Mouse (Mus musculus) hindbrain, embryonic 14.5 days (tissue): ENCODE results near the gene Zfp106. TPM values are rescaled to one million over a fixed set of nuclear protein-coding genes. Genes with fewer than 3 reads are reported as not detected.
A peak's percentile ranks its signal among the peaks of the same experiment; 100 is the strongest.

Experiments
- ATAC-seq: fragments of 200-750 bp; cut with Nextera tagmentation; 2 replicates; pipeline ENCODE4 v1.8.0; 2017; ENCODE audit warnings: moderate number of reproducible peaks, mild to moderate bottlenecking, moderate TSS enrichment, moderate library complexity; ENCODE audit not compliant: low FRiP score
- DNase-seq: peaks from one replicate; pipeline ENCODE4 v3.0.0-alpha.2; 2015; ENCODE audit warnings: low spot score
- H3K27ac ChIP-seq: fragments of 300-500 bp; sonication (generic); 2 replicates; pipeline ENCODE4 v1.5.1; 2014; ENCODE audit warnings: mild to moderate bottlenecking, moderate library complexity
- H3K27me3 ChIP-seq: fragments of 300-500 bp; sonication (generic); 2 replicates; pipeline ENCODE4 v1.6.1; 2014; ENCODE audit warnings: mild to moderate bottlenecking, low read length, mixed read lengths; ENCODE audit not compliant: control insufficient read depth, insufficient read depth
- H3K36me3 ChIP-seq: fragments of 300-500 bp; sonication (generic); replicated peaks from 2 replicates; pipeline ENCODE4 v1.6.1; 2014; ENCODE audit not compliant: control insufficient read depth, insufficient read depth
- H3K4me1 ChIP-seq: fragments of 300-500 bp; sonication (generic); replicated peaks from 2 replicates; pipeline ENCODE4 v1.6.1; 2014; ENCODE audit warnings: antibody characterized with exemption, low read length, mixed read lengths; ENCODE audit not compliant: control insufficient read depth, insufficient read depth
- H3K4me2 ChIP-seq: fragments of 300-500 bp; sonication (generic); replicated peaks from 2 replicates; pipeline ENCODE4 v1.6.1; 2014; ENCODE audit warnings: mild to moderate bottlenecking, moderate library complexity
- H3K4me3 ChIP-seq: fragments of 300-500 bp; sonication (generic); replicated peaks from 2 replicates; pipeline ENCODE4 v1.5.1; 2014; ENCODE audit warnings: mild to moderate bottlenecking, low read length
- H3K9ac ChIP-seq: fragments of 300-500 bp; sonication (generic); 2 replicates; pipeline ENCODE4 v1.6.1; 2014
- H3K9me3 ChIP-seq: fragments of 300-500 bp; sonication (generic); 2 replicates; pipeline ENCODE4 v1.6.1; 2016; ENCODE audit warnings: low read length; ENCODE audit not compliant: control insufficient read depth
- WGBS: fragments of 180-500 bp; shearing (Covaris S2); extraction: QIAGEN DNeasy Blood & Tissue Kit; methylation state at CpG from one replicate; pipeline ENCODE4 v1.1.7; 2014; 5-methylcytosine and 5-hydroxymethylcytosine counted together
- polyA plus RNA-seq: library from polyadenylated mRNA; unstranded; fragments of >200 nt; fragmentation: Nextera tagmentation; extraction: Ambion mirVana; gene quantifications from 2 replicates; pipeline ENCODE4 v1.2.1, GENCODE M21; 2014

Zfp106 gene
- polyA plus RNA-seq: 46.4 and 48.0 TPM in 2 replicates

DNA sequence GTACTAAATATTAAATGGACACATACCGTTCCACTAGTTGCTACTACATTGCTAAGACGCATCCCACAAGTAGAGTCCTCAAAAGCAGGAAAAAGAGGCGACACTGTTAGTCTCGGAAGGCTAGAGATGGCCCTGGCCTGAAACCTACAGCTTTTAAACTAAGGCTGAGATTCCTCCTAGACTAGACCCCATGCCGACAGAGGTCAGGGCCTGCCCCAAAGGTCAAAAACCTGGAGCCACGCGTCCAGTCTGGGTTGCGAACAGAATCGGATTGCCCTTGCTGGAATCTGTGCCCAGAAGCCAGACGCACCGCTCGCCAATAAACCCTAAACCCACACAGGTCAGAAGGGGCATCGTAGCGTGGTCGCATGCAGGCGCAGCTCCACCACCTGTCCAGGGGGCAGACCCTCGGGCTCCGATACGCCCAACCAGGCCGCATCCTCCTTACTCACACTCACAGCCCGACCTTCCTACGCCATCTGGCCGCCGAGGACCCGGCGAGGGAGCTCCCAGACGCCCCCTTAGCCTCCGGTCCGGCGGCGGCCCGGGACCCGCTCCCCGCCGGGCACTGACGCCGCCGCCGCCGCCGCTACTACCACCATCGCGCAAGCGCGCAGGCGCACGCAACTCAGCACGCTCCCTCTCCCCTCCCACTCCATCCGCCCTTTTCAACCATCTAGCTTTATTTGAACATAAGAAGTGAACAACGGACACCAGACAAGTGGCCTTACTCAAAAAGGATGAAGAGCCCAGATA, at the start of gene Zfp106:
TSS of gene Zfp106 (minus strand) at position 609 of the 756 bp plus-strand sequence.
- Histone ChIP-seq H3K9ac (peak within 1 kb of the TSS; percentile 94), H3K36me3 (no peaks in the 10 kb centered on the region), H3K27me3 (no peaks in the 10 kb centered on the region), H3K4me2 (peak within 1 kb of the TSS; percentile 72), H3K9me3 (no peaks in the 10 kb centered on the region), H3K4me1 (peaks cover 12% of the 10 kb centered on the region), H3K27ac (peak within 1 kb of the TSS; percentile 60; the same call in 1 of the 2 replicates), H3K4me3 (peak within 1 kb of the TSS; percentile 84)
- ATAC-seq (peak; percentile 88), DNase-seq (peak; percentile 91)
- WGBS: under 1% methylated on average over 50 of the region's 50 CpGs

DNA sequence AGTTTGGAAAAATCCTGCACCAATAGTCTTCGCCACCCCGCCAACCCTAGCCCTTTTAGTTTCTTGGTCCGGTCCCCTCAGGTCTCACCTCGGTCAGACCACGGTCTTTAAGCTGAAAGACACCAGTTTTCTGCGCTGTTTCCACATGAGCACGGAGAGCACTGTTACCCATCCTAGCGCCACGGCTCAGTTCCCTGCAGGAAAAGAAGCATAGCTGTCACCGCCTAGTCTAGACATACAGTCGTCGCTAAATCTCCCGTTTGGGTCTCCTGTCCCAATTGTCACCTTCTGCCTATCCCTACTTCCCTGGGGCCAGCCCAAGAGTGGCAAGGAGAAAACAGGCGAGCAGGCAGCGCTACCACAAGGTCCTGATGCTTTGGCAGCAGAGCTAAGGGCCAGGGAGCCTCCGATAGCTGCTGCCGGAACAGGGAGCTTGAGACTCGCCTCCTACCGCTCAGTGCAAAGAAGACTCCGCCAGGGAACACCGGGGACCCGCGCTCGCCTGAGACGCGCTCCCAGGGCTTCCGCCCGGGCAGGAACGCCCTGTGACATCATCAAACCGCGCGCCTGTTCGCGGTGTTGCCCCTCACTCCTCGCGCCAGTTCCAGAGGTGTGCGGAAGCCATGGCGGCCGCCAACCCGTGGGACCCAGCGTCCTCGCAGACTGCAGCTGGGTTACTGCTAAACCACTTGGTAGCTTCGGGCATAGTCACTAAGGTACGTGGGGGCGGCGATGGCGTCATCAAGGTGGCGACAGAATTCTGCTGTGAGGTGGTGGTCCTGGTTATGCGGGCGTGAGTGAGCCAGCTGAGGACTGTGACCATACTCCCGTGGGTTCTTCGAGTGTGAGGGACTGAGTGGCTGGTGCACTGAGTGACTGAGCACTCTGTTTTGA, 45.4 kb upstream of the Zfp106 start, which contains the start of the genes Haus2 and Lrrc57:
TSS of gene Haus2 (plus strand) at position 554 of the 894 bp plus-strand sequence.
TSS of gene Lrrc57 (minus strand) at position 691 of the 894 bp plus-strand sequence.
- Histone ChIP-seq H3K9ac (peak within 1 kb of the TSS; percentile 88), H3K4me2 (peak within 1 kb of the TSS; percentile 83), H3K36me3 (peaks cover 36% of the 10 kb centered on the region), H3K4me3 (peak within 1 kb of the TSS; percentile 59), H3K9me3 (no peaks in the 10 kb centered on the region), H3K4me1 (peaks cover 17% of the 10 kb centered on the region), H3K27me3 (no peaks in the 10 kb centered on the region), H3K27ac (peak within 1 kb of the TSS; percentile 86)
- peak; percentile 96 for ATAC-seq
- peak; percentile 92 for DNase-seq
- under 1% methylated on average over 52 of the region's 52 CpGs for WGBS

DNA sequence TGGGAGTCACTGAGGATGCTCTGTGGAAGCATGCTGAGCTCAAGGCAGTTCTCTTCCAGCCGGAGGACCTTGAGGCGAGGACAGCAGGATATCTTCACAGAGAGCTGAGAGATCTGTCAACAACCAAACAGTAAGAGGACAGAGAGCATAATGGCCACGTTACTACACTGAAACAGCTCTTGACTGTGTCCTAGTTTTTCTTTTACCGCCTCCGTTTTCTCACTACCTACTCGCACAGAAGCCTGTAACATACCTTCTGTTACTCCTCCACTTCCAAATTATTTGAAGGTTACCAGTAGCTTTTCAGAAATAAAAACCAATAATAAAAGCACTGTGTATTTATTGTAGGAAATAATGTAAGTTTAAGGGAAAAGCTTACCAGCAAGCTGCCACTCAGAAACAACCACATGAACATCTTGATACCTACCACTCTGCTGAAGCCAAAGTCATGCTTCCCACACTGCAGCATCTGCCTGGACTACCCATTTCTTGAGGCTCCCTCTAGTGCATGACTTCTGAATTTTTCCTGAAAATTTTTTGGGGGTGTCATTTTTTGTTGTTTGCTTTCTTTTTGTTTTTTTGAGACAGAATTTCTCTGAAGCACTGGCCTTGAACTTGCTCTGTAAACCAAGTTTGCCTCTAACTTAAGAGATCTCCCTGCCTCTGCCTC, 42.5 kb upstream of the Zfp106 start:
- no peaks in the 10 kb centered on the region for H3K27me3 ChIP-seq
- no peak overlapping the region for H3K4me2 ChIP-seq
- H3K27ac ChIP-seq: no peak overlapping the region
- ATAC-seq (no peak), DNase-seq (no peak)
- no peaks in the 10 kb centered on the region for H3K9me3 ChIP-seq
- no peak overlapping the region for H3K4me3 ChIP-seq
- peaks cover 17% of the 10 kb centered on the region for H3K4me1 ChIP-seq
- WGBS: 92% methylated on average over 6 of the region's 6 CpGs
- peaks cover 45% of the 10 kb centered on the region for H3K36me3 ChIP-seq
- H3K9ac ChIP-seq: no peak overlapping the region

DNA sequence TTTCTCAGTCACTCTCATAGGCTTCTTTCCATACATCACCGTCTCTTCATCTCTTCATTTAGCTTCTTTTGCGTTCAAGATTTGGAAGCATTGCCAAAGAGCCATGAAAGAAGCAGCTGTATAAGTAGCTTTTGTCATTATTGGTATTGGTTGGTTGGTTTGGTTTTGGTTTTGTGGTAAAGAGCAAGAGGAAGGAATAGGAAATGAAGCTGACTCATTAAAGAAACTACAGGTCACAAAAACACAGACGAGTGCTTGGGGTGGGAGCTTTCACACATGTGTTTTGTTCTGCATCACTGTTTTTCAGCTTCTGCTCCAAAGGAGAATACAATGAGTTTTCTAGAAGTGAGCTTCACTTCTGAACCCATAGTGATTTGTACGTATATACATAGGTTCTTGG, 35.9 kb upstream of the Zfp106 start:
- 93% methylated on average over 4 of the region's 4 CpGs for WGBS
- Histone ChIP-seq H3K4me3 (no peak overlapping the region), H3K4me2 (no peak overlapping the region), H3K27me3 (no peaks in the 10 kb centered on the region), H3K27ac (no peak overlapping the region), H3K9ac (no peak overlapping the region), H3K36me3 (peaks cover 88% of the 10 kb centered on the region), H3K4me1 (no peaks in the 10 kb centered on the region), H3K9me3 (no peaks in the 10 kb centered on the region)
- ATAC-seq (no peak), DNase-seq (no peak)

DNA sequence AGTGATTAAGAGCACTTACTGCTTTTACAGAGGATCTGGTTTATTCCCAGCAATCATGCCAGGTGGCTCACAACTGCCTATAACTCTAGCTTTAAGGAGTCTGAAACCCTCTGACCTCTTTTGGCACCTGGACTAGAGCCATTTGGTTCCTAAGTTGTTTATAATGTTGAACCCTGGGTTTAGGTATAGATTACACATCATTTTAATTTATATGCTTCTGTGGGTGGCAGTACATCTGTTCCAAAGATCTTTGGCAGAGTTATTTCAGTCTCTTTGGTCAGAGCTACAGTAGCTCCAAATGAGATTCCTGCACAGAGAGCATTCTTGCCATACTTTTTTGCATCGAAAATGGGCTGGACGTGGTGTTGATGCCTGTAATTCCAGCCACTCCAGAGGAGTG, 34.1 kb upstream of the Zfp106 start:
- Histone ChIP-seq H3K4me1 (no peaks in the 10 kb centered on the region), H3K27ac (no peak overlapping the region), H3K9ac (no peak overlapping the region), H3K36me3 (peaks cover 86% of the 10 kb centered on the region), H3K27me3 (no peaks in the 10 kb centered on the region), H3K9me3 (no peaks in the 10 kb centered on the region), H3K4me2 (no peak overlapping the region), H3K4me3 (no peak overlapping the region)
- WGBS: 94% methylated on average over 2 of the region's 2 CpGs
- ATAC-seq (no peak), DNase-seq (no peak)

DNA sequence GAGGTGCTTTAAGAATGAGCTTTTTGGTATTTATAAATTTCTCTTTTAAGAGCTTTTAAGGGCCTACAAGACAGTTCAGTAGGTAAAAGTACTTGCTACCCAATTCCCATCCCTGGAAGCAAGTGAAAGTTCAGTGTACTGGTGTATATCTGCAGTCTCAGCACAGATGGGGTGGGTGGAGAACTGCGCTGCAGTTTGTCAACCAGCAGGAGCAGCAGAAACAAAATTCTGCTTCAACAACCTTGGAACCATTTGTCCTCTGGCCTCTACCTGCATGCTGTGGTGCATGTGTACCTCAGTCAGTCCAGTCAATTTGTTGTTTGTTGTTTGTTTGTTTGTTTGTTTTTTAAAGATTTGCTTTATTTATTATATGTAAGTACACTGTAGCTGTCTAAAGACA, 28.6 kb upstream of the Zfp106 start:
- WGBS: 97% methylated on average over 1 of the region's 1 CpGs
- DNase-seq (no peak), ATAC-seq (no peak)
- H3K9me3 ChIP-seq: no peaks in the 10 kb centered on the region
- H3K27ac ChIP-seq: no peak overlapping the region
- no peaks in the 10 kb centered on the region for H3K4me1 ChIP-seq
- H3K9ac ChIP-seq: no peak overlapping the region
- H3K27me3 ChIP-seq: no peaks in the 10 kb centered on the region
- no peak overlapping the region for H3K4me3 ChIP-seq
- peaks cover 61% of the 10 kb centered on the region for H3K36me3 ChIP-seq
- H3K4me2 ChIP-seq: no peak overlapping the region

DNA sequence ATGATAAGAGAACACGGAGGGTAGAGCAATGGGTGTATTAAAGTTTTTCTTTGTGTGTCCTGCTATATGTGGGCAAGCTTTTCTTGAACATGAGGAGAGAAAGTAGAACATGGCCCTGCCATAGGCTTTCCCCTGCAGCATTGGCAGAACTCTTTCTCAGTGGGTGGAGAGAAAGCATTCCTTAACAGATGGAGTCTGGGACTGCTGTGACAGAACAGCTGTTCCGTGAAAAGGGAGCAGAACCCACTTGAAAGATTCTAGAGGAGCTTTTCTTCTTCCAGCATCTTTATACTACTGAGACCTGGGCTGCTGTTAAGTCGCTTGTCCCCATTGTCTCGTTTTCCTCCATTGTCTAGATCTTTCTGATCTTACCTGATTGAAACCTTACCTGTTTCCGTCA, 26.1 kb upstream of the Zfp106 start:
- DNase-seq (no peak), ATAC-seq (no peak)
- 84% methylated on average over 5 of the region's 5 CpGs for WGBS
- Histone ChIP-seq H3K4me1 (no peaks in the 10 kb centered on the region), H3K4me3 (no peak overlapping the region), H3K4me2 (no peak overlapping the region), H3K9ac (no peak overlapping the region), H3K27ac (no peak overlapping the region), H3K27me3 (no peaks in the 10 kb centered on the region), H3K36me3 (peaks cover 59% of the 10 kb centered on the region), H3K9me3 (no peaks in the 10 kb centered on the region)

DNA sequence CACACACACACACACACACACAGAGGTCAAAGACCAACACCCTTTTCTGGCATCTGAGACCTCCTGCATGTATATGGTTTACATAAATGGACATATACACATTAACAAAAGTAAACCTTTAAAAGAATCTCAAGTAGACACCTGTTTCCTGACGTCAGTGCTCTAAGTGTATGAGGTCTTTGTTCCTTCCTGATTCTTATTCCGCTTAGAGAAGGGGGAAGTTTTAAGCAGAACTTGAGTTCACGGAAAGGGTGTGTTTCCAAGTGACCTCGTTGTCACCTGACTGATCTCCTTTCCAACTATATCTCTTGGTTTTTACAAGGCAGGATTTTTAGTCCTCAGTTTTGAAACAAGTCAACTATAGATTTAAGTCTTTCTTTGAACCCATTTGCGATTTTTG, 14.6 kb upstream of the Zfp106 start:
- H3K36me3 ChIP-seq: no peaks in the 10 kb centered on the region
- no peaks in the 10 kb centered on the region for H3K9me3 ChIP-seq
- no peak overlapping the region for H3K27ac ChIP-seq
- WGBS: 90% methylated on average over 5 of the region's 5 CpGs
- H3K4me3 ChIP-seq: no peak overlapping the region
- ATAC-seq (no peak), DNase-seq (no peak)
- no peak overlapping the region for H3K9ac ChIP-seq
- no peaks in the 10 kb centered on the region for H3K27me3 ChIP-seq
- no peaks in the 10 kb centered on the region for H3K4me1 ChIP-seq
- no peak overlapping the region for H3K4me2 ChIP-seq

DNA sequence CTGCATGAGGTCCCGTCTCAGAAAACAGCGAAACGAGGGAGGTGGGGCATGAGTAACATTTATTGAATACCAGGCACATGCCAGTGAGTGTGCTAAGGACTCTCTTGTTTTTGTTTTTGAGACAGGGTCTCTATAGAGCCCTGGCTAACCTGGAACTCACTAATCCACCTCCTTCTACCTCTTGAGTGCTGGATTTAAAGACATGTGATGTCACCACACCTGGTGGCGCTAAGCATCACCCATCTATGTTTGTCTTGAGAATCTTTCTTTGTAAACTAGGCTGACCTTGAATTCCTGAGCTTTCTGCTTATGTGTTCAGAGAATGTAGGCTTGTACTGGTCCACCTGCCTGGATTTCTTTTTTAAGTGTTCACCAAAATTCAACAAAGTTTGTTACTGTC, 14.2 kb upstream of the Zfp106 start:
- Histone ChIP-seq H3K4me2 (no peak overlapping the region), H3K4me3 (no peak overlapping the region), H3K9me3 (no peaks in the 10 kb centered on the region), H3K27ac (no peak overlapping the region), H3K4me1 (no peaks in the 10 kb centered on the region), H3K36me3 (no peaks in the 10 kb centered on the region), H3K9ac (no peak overlapping the region), H3K27me3 (no peaks in the 10 kb centered on the region)
- 89% methylated on average over 4 of the region's 4 CpGs for whole genome bisulfite sequencing
- no peak for ATAC-seq
- DNase-seq: no peak
